ENCODE assay signal across 19 mouse cellular contexts in the genomic region with DNA sequence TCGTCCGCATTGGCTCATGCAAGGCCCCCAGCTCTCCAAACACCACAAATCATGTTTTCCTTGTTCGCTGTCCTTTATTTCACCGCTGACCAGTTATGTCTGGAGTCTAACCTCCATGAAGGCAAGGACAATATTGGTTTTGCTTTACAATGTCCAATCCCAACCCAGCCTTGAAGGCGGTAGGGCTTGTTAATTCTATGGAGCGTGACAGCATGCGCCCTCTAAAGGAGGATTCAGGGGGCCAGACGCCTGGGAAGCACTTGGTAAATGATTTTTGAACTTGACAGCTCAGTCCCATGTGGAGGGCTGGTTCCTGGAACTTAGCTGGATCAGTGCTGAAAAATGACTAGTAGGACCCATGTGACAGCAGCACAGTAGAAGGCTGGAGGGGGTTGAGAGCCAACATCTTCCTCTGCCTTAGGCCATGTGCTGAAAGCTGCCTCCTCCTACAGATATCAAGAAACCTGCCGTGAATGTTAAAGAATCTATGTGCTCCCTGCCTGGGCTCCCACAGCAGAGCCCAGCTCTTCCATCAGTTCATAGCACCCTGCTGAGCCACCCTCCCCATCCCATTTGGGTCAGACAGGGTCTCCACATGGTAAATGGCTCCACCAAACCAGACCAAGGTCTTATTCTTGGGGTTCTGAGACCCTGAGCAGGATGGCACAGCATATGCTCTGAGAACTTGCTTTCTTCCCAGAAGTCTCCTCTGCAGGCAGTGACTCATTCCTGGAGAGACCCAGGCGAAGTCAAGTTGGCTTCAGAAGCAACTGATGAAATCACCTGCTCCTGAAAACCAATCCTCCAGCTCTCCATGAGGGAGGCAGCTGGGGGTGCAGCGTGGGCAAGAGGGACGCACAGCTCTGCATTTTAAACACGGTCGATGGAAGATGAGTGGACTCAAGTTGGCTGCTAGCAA.
DNase-seq lines count a peak whose midpoint lies in the region; ATAC-seq and TF ChIP-seq lines count a peak whose summit lies in the region.
"Had no signal": no experiment of that assay in that cellular context is flagged by ENCODE, and none has a peak within 500 bp of the region (broad histone marks: within the 10 kb centered on the region; RNA-seq: fewer than 3 reads in every experiment).

No protein-coding gene starts in this region.

- 43% methylated on average over 14 of the region's 14 CpGs for WGBS in kidney, embryonic 16.5 days
- WGBS in midbrain, embryonic 15.5 days, result 85% methylated on average over 14 of the region's 14 CpGs

- intact Hi-C loops in left cerebral cortex, postnatal 36 days (cut with DNase I), result no loop called here
- intact Hi-C loops in left cerebral cortex, postnatal 4 days (cut with DNase I), result no loop called here

- no peak overlapping the region for H3K4me3 ChIP-seq in kidney, embryonic 16.5 days (ENCODE audit: low read length)
- H3K4me3 ChIP-seq in embryonic fibroblast, embryonic 13.5 days (ENCODE audit: insufficient read depth, low read length), result no peak overlapping the region
- H3K4me3 ChIP-seq in midbrain, embryonic 15.5 days, result no peak overlapping the region
- H3K4me3 ChIP-seq: embryonic facial prominence, embryonic 10.5 days; forebrain, embryonic 12.5 days; heart, embryonic 10.5 days; hindbrain, embryonic 10.5 days; myocyte had no signal

- H3K27ac ChIP-seq in kidney, embryonic 16.5 days (ENCODE audit: low read length), result no peak overlapping the region
- H3K27ac ChIP-seq in embryonic fibroblast, embryonic 13.5 days (ENCODE audit: insufficient read depth, low read length), result peak overlapping the region; percentile 15; the same call in 1 of the 2 replicates
- no peak overlapping the region for H3K27ac ChIP-seq in midbrain, embryonic 15.5 days
- H3K27ac ChIP-seq: embryonic facial prominence, embryonic 10.5 days; forebrain, embryonic 12.5 days; heart, embryonic 10.5 days; hindbrain, embryonic 10.5 days had no signal

- no peak for TF ChIP-seq CTCF in embryonic fibroblast, embryonic 13.5 days (IDR thresholded peaks at IDR 0.05; ENCODE audit: borderline replicate concordance, insufficient read depth, low read length)

- peaks cover 8% of the 10 kb centered on the region; the same call in 1 of the 2 replicates for H3K4me1 ChIP-seq in kidney, embryonic 16.5 days (ENCODE audit: insufficient read depth, low read length)
- H3K4me1 ChIP-seq in embryonic fibroblast, embryonic 13.5 days (ENCODE audit: control insufficient read depth, insufficient read depth, low read length), result no peaks in the 10 kb centered on the region
- no peaks in the 10 kb centered on the region for H3K4me1 ChIP-seq in midbrain, embryonic 15.5 days
- H3K4me1 ChIP-seq: embryonic facial prominence, embryonic 10.5 days; forebrain, embryonic 12.5 days; heart, embryonic 10.5 days; hindbrain, embryonic 10.5 days had no signal

- H3K4me2 ChIP-seq in kidney, embryonic 16.5 days (replicated peaks; ENCODE audit: low read depth, low read length), result no peak overlapping the region
- no peak overlapping the region for H3K4me2 ChIP-seq in midbrain, embryonic 15.5 days
- H3K4me2 ChIP-seq: forebrain, embryonic 12.5 days; liver, embryonic 11.5 days had no signal

- DNase-seq in kidney, postnatal 10 days, result no peak
- peak; percentile 53 to 60 for DNase-seq in left cerebral cortex, postnatal 36 days (ENCODE audit: low spot score in 2 of 2)
- no peak for DNase-seq in left cerebral cortex, postnatal 4 days
- DNase-seq in right cerebral cortex, postnatal 36 days (ENCODE audit: low spot score in 2 of 2), result peak; percentile 26 to 35
- DNase-seq: cerebellum, adult 2 months; gastrocnemius, postnatal 36 days; kidney, adult 9 months; lung, adult 18-20 months; lung, postnatal 14 days; thymus, postnatal 36 days had no signal

- no peaks in the 10 kb centered on the region for H3K27me3 ChIP-seq in kidney, embryonic 16.5 days (ENCODE audit: insufficient read depth, low read length)
- H3K27me3 ChIP-seq in midbrain, embryonic 15.5 days (replicated peaks), result no peaks in the 10 kb centered on the region
- H3K27me3 ChIP-seq: forebrain, embryonic 12.5 days had no signal

- H3K36me3 ChIP-seq in kidney, embryonic 16.5 days (ENCODE audit: insufficient read depth, low read length), result no peaks in the 10 kb centered on the region
- H3K36me3 ChIP-seq in midbrain, embryonic 15.5 days (replicated peaks), result no peaks in the 10 kb centered on the region
- H3K36me3 ChIP-seq: embryonic facial prominence, embryonic 10.5 days; forebrain, embryonic 12.5 days; heart, embryonic 10.5 days; hindbrain, embryonic 10.5 days had no signal

- ATAC-seq in kidney, embryonic 16.5 days (ENCODE audit: low FRiP score, low TSS enrichment), result peak; percentile 57; the same call in 1 of the 2 replicates
- no peak for ATAC-seq in midbrain, embryonic 15.5 days (replicated peaks)

- H3K9me3 ChIP-seq in kidney, embryonic 16.5 days (ENCODE audit: low read length), result no peaks in the 10 kb centered on the region
- H3K9me3 ChIP-seq in midbrain, embryonic 15.5 days, result no peaks in the 10 kb centered on the region
- H3K9me3 ChIP-seq: embryonic facial prominence, embryonic 10.5 days; forebrain, embryonic 12.5 days; heart, embryonic 10.5 days; hindbrain, embryonic 10.5 days had no signal

- TF ChIP-seq POLR2A in embryonic fibroblast, embryonic 13.5 days (IDR thresholded peaks at IDR 0.05; ENCODE audit: low read depth, low read length), result no peak

- no peak overlapping the region for H3K9ac ChIP-seq in kidney, embryonic 16.5 days (replicated peaks; ENCODE audit: low read length)
- H3K9ac ChIP-seq in midbrain, embryonic 15.5 days, result no peak overlapping the region
- H3K9ac ChIP-seq: forebrain, embryonic 12.5 days had no signal

Comparison
In these comparisons a context has a peak if more than half of its experiments do, and no peak if none do; other contexts are left out.
1. DNase-seq: peak in left cerebral cortex, postnatal 36 days (2 of 2) and right cerebral cortex, postnatal 36 days (2 of 2); none in kidney, postnatal 10 days (single experiment) and left cerebral cortex, postnatal 4 days (single experiment).